Mouse (Mus musculus) monocyte, adult 59 days (primary cell): Measurements from ENCODE around the gene Rc3h2. TPM values are rescaled to one million over a fixed set of nuclear protein-coding genes. Genes with fewer than 3 reads are reported as not detected.

Experiments
- total RNA-seq, 2 experiments: library from RNA; stranded (reverse); gene quantifications; one replicate each; pipeline ENCODE4 v1.2.4; 2023

Rc3h2 gene
- total RNA-seq, result 10 to 100 TPM; 43.9 to 44.1 TPM

DNA sequence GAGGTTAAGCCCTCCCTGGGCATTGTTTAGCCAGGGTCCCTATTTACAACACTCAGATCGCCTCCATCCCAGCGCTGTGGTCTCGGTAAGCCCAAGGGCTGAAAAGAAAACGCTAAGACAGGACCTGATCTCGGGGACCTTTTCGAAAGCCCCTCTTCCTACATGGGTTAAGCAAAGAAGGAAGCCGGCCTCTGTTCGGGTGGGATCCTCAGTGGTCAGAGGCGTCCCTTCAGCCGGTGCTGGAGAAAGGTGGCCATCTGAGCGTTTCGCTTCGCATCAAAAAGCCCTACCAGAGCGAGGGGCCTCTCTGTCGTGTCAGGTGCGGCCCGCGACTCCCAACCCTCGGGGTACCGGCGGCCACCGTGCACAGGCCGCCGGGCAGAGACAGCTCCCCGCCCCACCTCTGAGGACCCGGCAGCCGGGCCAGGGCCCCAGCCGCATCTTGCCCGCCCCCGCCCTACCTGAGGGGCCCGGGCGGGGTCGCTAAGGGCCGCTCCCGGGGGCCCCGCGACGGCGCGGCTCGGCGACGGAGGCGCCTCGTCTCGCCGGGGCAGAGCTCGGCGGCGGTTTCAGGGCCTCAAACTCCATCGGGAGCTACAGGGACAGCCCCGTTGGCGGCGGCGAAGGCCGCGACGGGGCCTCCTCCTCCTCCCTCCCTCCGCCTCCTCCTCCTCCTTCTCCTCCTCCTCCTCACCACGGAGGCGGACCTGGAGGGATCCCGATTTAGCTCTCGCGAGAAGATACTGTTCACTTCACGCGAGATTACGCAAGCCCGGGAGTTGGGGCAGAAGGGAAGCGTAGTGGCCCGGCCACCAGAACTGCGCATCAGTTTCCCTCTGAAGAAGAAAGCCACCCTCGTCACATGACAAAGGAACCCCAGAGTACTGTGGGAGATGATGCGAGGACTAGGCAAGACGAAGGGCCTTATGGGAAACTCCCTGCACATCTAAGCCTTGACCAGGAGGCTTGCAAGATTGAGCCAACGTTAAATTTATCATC lies at the start of gene Rc3h2:
Rc3h2 (minus strand) TSS at position 598 of the 999 bp plus-strand sequence.

DNA sequence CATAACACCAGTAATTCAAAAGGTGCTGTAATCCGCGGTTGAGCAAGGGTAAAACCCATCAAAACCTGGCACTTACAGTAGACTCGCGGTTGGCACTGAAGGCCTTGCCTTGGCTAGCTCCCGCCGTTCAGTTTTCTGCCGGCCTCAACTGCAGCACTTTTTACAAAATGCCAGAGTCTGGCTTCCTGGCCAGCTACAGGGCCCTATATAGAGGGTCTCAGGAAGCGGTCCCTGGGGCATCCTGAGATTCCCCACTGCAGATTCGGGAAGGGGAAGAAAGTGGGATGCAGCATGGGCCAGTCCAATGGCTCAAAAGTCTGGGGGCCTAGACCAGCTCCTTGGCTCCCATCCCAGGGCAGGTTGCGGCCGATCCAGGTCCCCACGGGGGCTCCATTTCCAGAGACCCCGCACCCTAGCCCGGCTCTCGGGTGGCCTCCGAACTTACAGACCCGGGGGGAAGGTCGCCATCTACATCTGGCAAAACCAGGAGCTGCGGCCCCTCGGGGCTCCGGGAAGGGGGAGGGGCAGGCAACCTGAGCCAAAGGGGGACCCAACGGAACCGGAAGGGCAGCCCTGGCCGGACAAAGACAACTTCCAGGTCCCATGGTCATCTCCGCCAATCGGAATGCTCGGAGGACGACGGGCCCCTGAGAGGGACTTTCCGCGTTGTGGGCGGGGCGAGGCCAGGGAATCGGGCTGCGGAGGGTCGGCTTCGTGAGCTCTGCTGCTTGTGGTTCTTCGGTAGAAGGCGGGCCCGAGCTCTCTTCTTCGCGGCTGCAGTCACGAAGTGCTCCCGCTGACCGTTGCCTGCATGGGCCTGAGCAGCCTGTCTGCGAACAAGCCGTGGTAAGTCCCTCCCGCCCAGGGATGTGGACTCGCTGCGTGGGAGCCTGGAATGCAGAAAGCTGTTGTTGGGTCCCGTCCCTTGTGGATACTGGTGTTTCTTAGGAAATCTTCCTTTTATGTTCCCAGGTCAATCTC lies 20.2 kb upstream of the Rc3h2 start, which contains the start of the genes Zbtb26, Zbtb6 and Rabgap1:
Zbtb26 (minus strand) TSS at position 525 of the 981 bp plus-strand sequence.
Zbtb6 (minus strand) TSS at position 561 of the 981 bp plus-strand sequence.
Rabgap1 (plus strand) TSS at position 669 of the 981 bp plus-strand sequence.

DNA sequence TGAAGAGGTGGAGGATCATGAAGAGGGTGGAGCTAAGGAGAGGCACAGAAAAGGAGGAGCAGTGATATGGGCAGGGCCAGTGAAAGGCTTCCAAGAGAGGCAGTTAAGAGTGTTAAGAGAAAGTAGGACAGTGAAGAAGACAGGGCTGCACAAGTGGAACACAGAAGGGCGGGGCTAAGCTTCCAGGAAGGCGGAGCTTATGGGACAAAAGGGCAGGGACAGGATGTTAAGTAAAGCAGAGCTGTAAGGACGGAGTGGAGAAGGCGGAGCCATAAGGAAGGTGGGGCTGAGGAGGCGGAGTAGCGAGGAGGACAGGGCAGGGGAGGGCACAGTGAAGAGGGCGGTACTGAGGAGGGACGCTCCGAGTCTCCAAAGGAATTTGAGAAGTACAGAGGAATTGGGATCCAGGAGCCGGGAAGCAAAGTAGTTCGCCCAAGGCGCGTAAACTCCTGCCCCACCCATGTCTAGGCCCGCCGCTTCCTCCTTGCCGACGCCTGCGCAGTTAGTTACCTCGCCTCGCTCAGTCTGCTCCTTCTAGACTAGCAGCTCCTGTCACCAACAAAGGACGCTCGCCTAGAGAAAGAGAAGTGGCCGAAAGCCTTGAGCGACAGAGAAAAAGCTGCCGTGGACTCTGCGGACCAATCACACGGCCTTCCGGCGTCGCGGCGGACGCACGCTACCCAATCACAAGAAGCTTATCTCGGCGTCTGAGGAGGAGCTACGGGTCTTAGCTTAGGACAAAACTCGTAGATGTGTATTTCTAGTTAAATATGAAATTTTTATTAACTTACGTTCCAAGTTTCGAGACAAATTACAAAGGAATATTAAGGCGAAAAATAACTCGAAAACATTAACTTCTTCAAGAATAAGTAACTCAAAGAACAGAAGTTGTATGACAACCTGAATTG lies 63.8 kb downstream of the Rc3h2 start, which contains the start of gene Pdcl:
Pdcl (minus strand) TSS at position 700 of the 908 bp plus-strand sequence.

DNA sequence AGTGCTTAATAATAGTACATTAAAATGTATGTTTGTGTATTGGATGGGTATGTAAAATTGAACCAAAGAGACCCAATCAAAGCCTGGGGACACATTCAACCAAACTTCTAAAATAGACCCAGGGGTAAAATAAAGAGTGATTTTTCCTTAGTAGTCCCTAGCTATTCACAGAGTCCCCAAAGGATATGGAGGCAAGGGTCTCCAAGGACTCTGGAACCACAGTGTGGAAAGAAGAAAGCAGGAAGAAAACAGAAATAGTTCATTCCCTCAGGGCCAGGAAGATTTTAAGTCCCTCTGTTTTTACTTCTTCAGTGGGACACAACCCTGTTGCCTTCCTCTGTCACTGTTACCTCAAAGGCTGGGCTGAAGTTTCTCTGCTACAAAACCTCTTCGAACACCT lies 96.5 kb downstream of the Rc3h2 start, which contains the start of gene Olfr368:
Olfr368 (plus strand) TSS at position 301 of the 400 bp plus-strand sequence.

Other genes starting within 250 kb of the Rc3h2 start
- not detected for gene Olfr365, start 234.7 kb downstream of the Rc3h2 start, total RNA-seq
- gene Olfr366, start 211.3 kb downstream of the Rc3h2 start, total RNA-seq, result not detected
- not detected for gene Olfr368, start 96.4 kb downstream of the Rc3h2 start, total RNA-seq
- 10 to 100 TPM; 25.9 to 33.3 TPM for gene Pdcl, start 63.6 kb downstream of the Rc3h2 start, total RNA-seq
- gene Zbtb26, start 20.2 kb upstream of the Rc3h2 start, total RNA-seq, result 1 to 10 TPM; 2.4 to 3.1 TPM
- 10 to 100 TPM; 12.1 to 12.5 TPM for gene Zbtb6, start 20.3 kb upstream of the Rc3h2 start, total RNA-seq
- 10 to 100 TPM; 33.2 to 33.9 TPM for gene Rabgap1, start 20.4 kb upstream of the Rc3h2 start, total RNA-seq
- gene Gpr21, start 93.4 kb upstream of the Rc3h2 start, total RNA-seq, result 1 to 10 TPM; 3.6 to 3.9 TPM